Mouse (Mus musculus) heart, embryonic 11.5 days (tissue): ENCODE results near the gene Mrpl55. TPM values are rescaled to one million over a fixed set of nuclear protein-coding genes. Genes with fewer than 3 reads are reported as not detected.
"Not testable (repeated sequence)": the region's sequence is repeated elsewhere in the genome, so short reads cannot be mapped to it uniquely, and the experiment has no call there.

Experiments
- ATAC-seq: fragments of 200-750 bp; cut with Nextera tagmentation; replicated peaks from 2 replicates; pipeline ENCODE4 v1.8.0; 2017; ENCODE audit warnings: moderate library complexity; ENCODE audit not compliant: insufficient number of reproducible peaks, low FRiP score, low TSS enrichment
- H3K27ac ChIP-seq: fragments of 300-500 bp; sonication (generic); 2 replicates; pipeline ENCODE4 v1.5.1; 2014; ENCODE audit warnings: mild to moderate bottlenecking, low read depth, low read length
- H3K27me3 ChIP-seq: fragments of 300-500 bp; sonication (generic); 2 replicates; pipeline ENCODE4 v1.6.1; 2014; ENCODE audit warnings: mild to moderate bottlenecking, low read length, mixed read lengths; ENCODE audit not compliant: control insufficient read depth, insufficient read depth
- H3K36me3 ChIP-seq: fragments of 300-500 bp; sonication (generic); 2 replicates; pipeline ENCODE4 v1.6.1; 2014; ENCODE audit warnings: mild to moderate bottlenecking, low read length, moderate library complexity, mixed read lengths; ENCODE audit not compliant: control insufficient read depth, insufficient read depth
- H3K4me1 ChIP-seq: fragments of 300-500 bp; sonication (generic); 2 replicates; pipeline ENCODE4 v1.6.1; 2014; ENCODE audit warnings: low read length; ENCODE audit not compliant: control insufficient read depth, insufficient read depth
- H3K4me2 ChIP-seq: fragments of 300-500 bp; sonication (generic); 2 replicates; pipeline ENCODE4 v1.6.1; 2014; ENCODE audit warnings: mild to moderate bottlenecking, moderate library complexity
- H3K4me3 ChIP-seq: fragments of 300-500 bp; sonication (generic); 2 replicates; pipeline ENCODE4 v1.5.1; 2014; ENCODE audit warnings: low read depth, low read length
- H3K9ac ChIP-seq: fragments of 300-500 bp; sonication (generic); 2 replicates; pipeline ENCODE4 v1.6.1; 2014; ENCODE audit warnings: mild to moderate bottlenecking, low read depth, low read length, moderate library complexity
- H3K9me3 ChIP-seq: fragments of 300-500 bp; sonication (generic); replicated peaks from 2 replicates; pipeline ENCODE4 v1.6.1; 2016; ENCODE audit warnings: low read length; ENCODE audit not compliant: control insufficient read depth
- WGBS: fragments of 180-500 bp; shearing (Covaris S2); extraction: QIAGEN DNeasy Blood & Tissue Kit; methylation state at CpG from one replicate; pipeline ENCODE4 v1.1.7; 2014; ENCODE audit not compliant: insufficient replicate concordance; 5-methylcytosine and 5-hydroxymethylcytosine counted together
- polyA plus RNA-seq: library from polyadenylated mRNA; unstranded; fragments of >200 nt; fragmentation: Nextera tagmentation; extraction: Ambion mirVana; gene quantifications from 2 replicates; pipeline ENCODE4 v1.2.1, GENCODE M21; 2014

Gene Mrpl55
- polyA plus RNA-seq, 1 experiment from 2014 or later, result 102 TPM

DNA sequence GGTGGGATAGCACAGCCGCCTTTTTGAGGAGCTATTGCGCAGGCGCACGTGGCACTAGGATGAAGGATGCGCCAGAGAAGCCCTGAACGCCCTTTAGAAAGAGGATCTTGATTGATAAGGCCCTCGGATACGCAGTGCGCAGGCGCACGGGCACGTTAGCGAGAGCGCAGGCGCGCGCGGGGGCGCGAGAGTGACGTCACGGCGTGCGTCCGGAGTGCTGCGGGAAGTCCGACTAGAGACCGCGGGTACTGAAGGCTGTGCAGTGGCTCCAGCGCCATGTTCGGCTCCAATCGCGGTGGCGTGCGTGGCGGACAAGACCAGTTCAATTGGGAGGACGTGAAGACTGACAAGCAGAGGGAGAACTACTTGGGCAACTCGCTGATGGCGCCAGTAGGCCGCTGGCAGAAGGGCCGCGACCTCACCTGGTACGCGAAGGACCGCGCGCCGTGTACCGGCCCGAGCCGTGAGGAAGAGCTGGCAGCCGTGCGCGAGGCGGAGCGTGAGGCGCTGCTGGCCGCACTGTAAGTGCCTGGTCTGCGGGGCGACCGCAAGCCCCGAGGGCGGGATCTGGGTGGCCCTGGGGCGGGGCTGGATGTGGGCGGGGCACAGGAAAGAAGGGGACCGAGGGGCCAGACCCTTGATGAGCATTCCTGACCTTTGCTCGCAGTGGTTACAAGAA is 6.0 kb downstream of the Mrpl55 start, which contains the start of gene 2310033P09Rik:
Gene 2310033P09Rik (plus strand): TSS at position 169 of the 679 bp plus-strand sequence.
- peaks cover 19% of the 10 kb centered on the region for H3K36me3 ChIP-seq
- peak; percentile 80 for ATAC-seq
- peak within 1 kb of the TSS; percentile 83 for H3K4me3 ChIP-seq
- H3K27ac ChIP-seq, result peak within 1 kb of the TSS; percentile 93
- H3K4me2 ChIP-seq, result peak within 1 kb of the TSS; percentile 67
- WGBS, result under 1% methylated on average over 67 of the region's 67 CpGs
- peaks cover 8% of the 10 kb centered on the region for H3K4me1 ChIP-seq
- H3K9me3 ChIP-seq, result no peaks in the 10 kb centered on the region
- H3K9ac ChIP-seq, result peak within 1 kb of the TSS; percentile 91
- no peaks in the 10 kb centered on the region for H3K27me3 ChIP-seq

DNA sequence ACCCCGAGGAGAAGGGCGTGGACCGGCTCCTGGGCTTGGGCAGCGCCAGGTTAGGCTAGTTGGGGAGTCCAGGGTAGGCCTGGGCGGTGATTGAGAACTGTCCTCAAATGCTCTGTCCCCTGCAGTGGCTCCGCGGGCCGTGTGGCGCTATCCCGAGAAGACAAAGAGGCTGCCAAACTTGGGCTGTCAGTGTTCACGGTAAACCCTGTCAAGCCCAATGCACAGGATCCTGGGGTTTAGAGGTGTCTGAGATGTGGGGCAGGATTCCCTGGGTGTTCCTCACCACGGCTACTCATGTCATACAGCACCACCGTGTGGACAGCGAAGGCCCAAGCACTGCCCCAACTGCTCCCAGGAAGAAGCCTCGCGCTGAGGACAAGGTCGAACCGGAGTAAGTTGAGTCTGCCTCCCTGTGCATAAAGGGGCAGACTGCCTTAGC is 6.7 kb downstream of the Mrpl55 start:
- ATAC-seq, result peak; percentile 53; the same call in 1 of the 2 replicates
- peak overlapping the region; percentile 67 for H3K4me2 ChIP-seq
- H3K4me1 ChIP-seq, result peaks cover 8% of the 10 kb centered on the region
- no peaks in the 10 kb centered on the region for H3K27me3 ChIP-seq
- H3K36me3 ChIP-seq, result peaks cover 19% of the 10 kb centered on the region
- 9% methylated on average over 18 of the region's 18 CpGs for WGBS
- H3K4me3 ChIP-seq, result peak overlapping the region; percentile 83
- H3K27ac ChIP-seq, result peak overlapping the region; percentile 93
- no peaks in the 10 kb centered on the region for H3K9me3 ChIP-seq
- H3K9ac ChIP-seq, result peak overlapping the region; percentile 91

DNA sequence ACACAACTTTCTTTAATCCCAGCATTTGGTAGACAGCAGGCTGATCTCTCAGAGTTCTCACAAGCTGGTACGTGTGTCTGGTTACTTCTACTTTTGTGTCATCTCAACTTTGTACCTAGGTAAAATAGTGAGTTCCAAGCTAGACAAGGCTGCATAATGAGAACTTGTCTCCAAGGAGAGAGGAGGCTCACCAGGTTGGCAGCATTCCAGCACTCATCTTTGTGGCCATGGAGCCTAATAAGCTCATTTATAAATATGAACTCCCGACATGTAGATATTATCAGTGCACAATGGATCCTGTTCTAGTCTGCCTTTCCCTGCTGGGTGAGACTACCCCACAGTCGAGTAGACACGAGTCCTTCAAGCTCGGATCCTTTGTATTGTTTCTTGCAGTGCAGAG is 7.3 kb downstream of the Mrpl55 start:
- ATAC-seq, result no peak
- Histone ChIP-seq H3K36me3 (peaks cover 19% of the 10 kb centered on the region), H3K4me3 (peak overlapping the region; percentile 83; the same call in 1 of the 2 replicates), H3K9ac (no peak overlapping the region), H3K9me3 (no peaks in the 10 kb centered on the region), H3K4me1 (peaks cover 8% of the 10 kb centered on the region), H3K27ac (peak overlapping the region; percentile 93), H3K27me3 (no peaks in the 10 kb centered on the region), H3K4me2 (peak overlapping the region; percentile 67)
- WGBS, result 77% methylated on average over 5 of the region's 5 CpGs

DNA sequence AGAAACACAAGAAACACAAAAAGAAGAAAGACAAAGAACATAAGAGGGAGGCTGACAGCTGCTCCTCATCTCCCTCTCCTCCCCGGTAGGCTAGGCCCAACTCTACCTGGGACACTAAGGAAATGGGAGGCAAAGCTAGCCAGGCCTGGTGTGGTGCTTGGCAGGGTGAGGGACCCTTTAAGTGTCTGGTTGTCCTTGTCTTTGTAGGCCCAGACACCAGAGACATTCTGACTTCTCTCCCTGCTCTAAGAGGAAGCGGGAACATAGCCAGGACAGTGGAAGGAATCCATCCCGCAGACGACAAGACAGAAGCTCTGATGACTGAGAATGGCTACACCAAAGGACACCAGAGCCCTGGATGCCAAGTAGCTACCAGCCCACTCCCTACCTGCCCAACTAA is 7.7 kb downstream of the Mrpl55 start:
- Histone ChIP-seq H3K4me2 (no peak overlapping the region), H3K4me3 (no peak overlapping the region), H3K27me3 (no peaks in the 10 kb centered on the region), H3K36me3 (peaks cover 19% of the 10 kb centered on the region), H3K4me1 (peaks cover 8% of the 10 kb centered on the region), H3K9ac (no peak overlapping the region), H3K9me3 (no peaks in the 10 kb centered on the region), H3K27ac (no peak overlapping the region)
- ATAC-seq, result no peak
- 83% methylated on average over 4 of the region's 4 CpGs for WGBS

DNA sequence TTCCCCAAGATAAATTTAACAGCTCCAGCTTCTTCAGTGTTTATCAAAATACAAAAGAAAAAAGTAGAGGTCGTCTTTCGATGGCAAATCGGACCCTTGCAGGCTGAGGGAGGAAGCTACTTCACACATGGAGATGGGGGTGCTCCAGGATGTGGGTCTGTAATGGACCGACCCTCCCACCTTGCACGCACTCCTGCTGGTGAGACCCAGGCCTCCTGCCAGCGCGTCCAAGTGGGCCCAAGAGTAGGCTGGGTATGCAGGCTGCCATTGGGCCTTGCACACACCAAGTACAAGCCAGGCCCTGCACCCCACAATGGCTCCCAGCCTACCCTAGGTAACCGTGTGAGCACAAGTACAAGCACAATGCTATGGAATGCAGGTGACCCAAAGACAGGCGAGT is 9.3 kb downstream of the Mrpl55 start:
- not testable (repeated sequence) for H3K9me3 ChIP-seq, ATAC-seq, H3K27me3 ChIP-seq, H3K4me1 ChIP-seq, H3K9ac ChIP-seq, H3K27ac ChIP-seq, H3K4me3 ChIP-seq, H3K4me2 ChIP-seq
- H3K36me3 ChIP-seq, result peaks cover 18% of the 10 kb centered on the region
- 89% methylated on average over 8 of the region's 9 CpGs for whole genome bisulfite sequencing

DNA sequence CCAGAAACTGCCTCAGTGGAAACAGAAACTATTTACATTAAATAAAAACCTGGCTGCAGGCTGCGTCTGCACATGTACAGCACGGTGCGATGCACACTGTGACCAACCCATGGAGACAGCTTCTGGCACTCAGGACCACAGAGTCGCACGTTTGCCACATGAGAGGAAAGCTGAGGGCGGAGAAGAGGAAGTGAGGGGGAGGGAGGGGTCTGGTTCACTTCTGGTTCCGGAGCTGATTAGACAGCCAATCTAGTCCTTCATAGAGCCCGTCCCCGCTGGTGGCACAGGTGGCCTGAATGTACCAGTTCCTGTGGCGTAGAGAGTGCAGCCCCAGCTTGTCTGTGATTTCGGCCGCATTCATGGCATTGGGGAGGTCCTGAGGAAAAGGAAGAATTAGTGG is 10.0 kb downstream of the Mrpl55 start:
- H3K9me3 ChIP-seq, H3K27me3 ChIP-seq, H3K9ac ChIP-seq, ATAC-seq, H3K27ac ChIP-seq, H3K4me2 ChIP-seq, H3K4me3 ChIP-seq: not testable (repeated sequence)
- 68% methylated on average over 12 of the region's 12 CpGs for WGBS
- Histone ChIP-seq H3K36me3 (peaks cover 18% of the 10 kb centered on the region), H3K4me1 (peaks cover 11% of the 10 kb centered on the region)

- no peak overlapping the region for H3K27ac ChIP-seq
- ATAC-seq, result no peak
- no peak overlapping the region for H3K4me2 ChIP-seq
- no peaks in the 10 kb centered on the region for H3K9me3 ChIP-seq
- peaks cover 11% of the 10 kb centered on the region for H3K4me1 ChIP-seq
- H3K36me3 ChIP-seq, result peaks cover 18% of the 10 kb centered on the region
- no peak overlapping the region for H3K4me3 ChIP-seq
- H3K27me3 ChIP-seq, result no peaks in the 10 kb centered on the region
- no peak overlapping the region for H3K9ac ChIP-seq
- 90% methylated on average over 12 of the region's 12 CpGs for WGBS
Measured at GRCm38 (mm10) chr11:59212892-59213494, 10.7 kb downstream of the Mrpl55 start.

GRCm38 (mm10) chr11:59216955-59217354 is 14.7 kb downstream of the Mrpl55 start:
- Histone ChIP-seq H3K9me3 (no peaks in the 10 kb centered on the region), H3K4me2 (no peak overlapping the region), H3K4me1 (peaks cover 15% of the 10 kb centered on the region), H3K27me3 (no peaks in the 10 kb centered on the region), H3K27ac (no peak overlapping the region), H3K4me3 (no peak overlapping the region), H3K36me3 (peaks cover 11% of the 10 kb centered on the region; the same call in 1 of the 2 replicates), H3K9ac (no peak overlapping the region)
- WGBS, result 70% methylated on average over 3 of the region's 3 CpGs
- ATAC-seq, result no peak
